Mouse (Mus musculus): ENCODE results near the gene Mkrn2os.

DNA sequence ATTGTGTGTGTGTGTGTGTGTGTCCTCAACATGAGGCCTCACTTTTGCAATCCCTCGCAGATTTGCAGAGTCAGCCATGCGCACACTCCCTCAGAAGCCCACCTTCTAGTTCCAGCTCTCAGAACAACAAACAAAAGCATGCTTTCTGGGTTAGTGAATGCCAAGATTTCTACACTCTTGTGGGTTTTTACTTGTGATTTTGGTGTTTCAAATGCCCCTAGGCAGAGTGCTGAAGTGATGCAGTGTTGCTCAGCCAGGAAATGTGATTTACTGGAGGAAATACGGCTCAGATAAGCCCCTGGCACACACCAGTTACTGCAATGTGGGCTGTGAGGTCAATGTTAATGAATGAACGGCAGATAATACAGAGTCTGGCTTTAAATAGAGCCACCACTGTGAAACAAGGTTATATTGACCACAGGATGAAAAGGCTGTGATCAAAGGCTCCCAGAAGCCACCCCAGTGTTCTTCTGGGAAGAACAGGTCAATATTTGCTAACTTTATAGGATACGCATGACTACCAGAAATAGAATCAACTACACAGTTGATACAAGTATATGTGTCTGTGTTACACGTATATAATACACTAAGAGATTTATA is 50.6 kb downstream of the Mkrn2os start:
- no peak for TF ChIP-seq CTCF (IDR thresholded peaks at IDR 0.05; ENCODE audit: low read depth)
- no peak for TF ChIP-seq EP300 (IDR thresholded peaks at IDR 0.05; ENCODE audit: low read depth)
